Mouse (Mus musculus) hindbrain, postnatal 0 days (tissue): ENCODE data around the gene Tsga10ip. TPM values are rescaled to one million over a fixed set of nuclear protein-coding genes. Genes with fewer than 3 reads are reported as not detected.
"Not testable (repeated sequence)": the region's sequence is repeated elsewhere in the genome, so short reads cannot be mapped to it uniquely, and the experiment has no call there.

Experiments
- ATAC-seq: fragments of 200-750 bp; cut with Nextera tagmentation; 2 replicates; pipeline ENCODE4 v1.8.0; 2017; ENCODE audit warnings: mild to moderate bottlenecking, moderate TSS enrichment, moderate library complexity
- DNase-seq: peaks from one replicate; pipeline ENCODE4 v3.0.0-alpha.2; 2015; ENCODE audit warnings: low spot score
- H3K27ac ChIP-seq: fragments of 300-500 bp; sonication (generic); 2 replicates; pipeline ENCODE4 v1.5.1; 2014; ENCODE audit warnings: mild to moderate bottlenecking
- H3K27me3 ChIP-seq: fragments of 300-500 bp; sonication (generic); 2 replicates; pipeline ENCODE4 v1.6.1; 2014; ENCODE audit warnings: low read length, mixed read lengths; ENCODE audit not compliant: insufficient read depth
- H3K36me3 ChIP-seq: fragments of 300-500 bp; sonication (generic); 2 replicates; pipeline ENCODE4 v1.6.1; 2014; ENCODE audit warnings: low read length, mixed read lengths; ENCODE audit not compliant: insufficient read depth
- H3K4me1 ChIP-seq: fragments of 300-500 bp; sonication (generic); 2 replicates; pipeline ENCODE4 v1.6.1; 2014; ENCODE audit warnings: antibody characterized with exemption, low read length, mixed read lengths; ENCODE audit not compliant: insufficient read depth
- H3K4me2 ChIP-seq: fragments of 300-500 bp; sonication (generic); 2 replicates; pipeline ENCODE4 v1.6.1; 2014; ENCODE audit warnings: low read depth, mild to moderate bottlenecking, low read length, moderate library complexity, mixed read lengths
- H3K4me3 ChIP-seq: fragments of 300-500 bp; sonication (generic); 2 replicates; pipeline ENCODE4 v1.5.1; 2014; ENCODE audit warnings: low read length
- H3K9ac ChIP-seq: fragments of 300-500 bp; sonication (generic); replicated peaks from 2 replicates; pipeline ENCODE4 v1.6.1; 2014; ENCODE audit warnings: mild to moderate bottlenecking, low read length, moderate library complexity, mixed read lengths
- H3K9me3 ChIP-seq: fragments of 300-500 bp; sonication (generic); 2 replicates; pipeline ENCODE4 v1.6.1; 2016; ENCODE audit warnings: low read length, mixed read lengths
- CTCF ChIP-seq: IDR thresholded peaks from 2 replicates; pipeline ENCODE4 v1.5.1; 2016; ENCODE audit warnings: antibody characterized with exemption, control low read depth, low read depth
- WGBS: fragments of 180-500 bp; shearing (Covaris S2); extraction: QIAGEN DNeasy Blood & Tissue Kit; methylation state at CpG from one replicate; pipeline ENCODE4 v1.1.7; 2014; 5-methylcytosine and 5-hydroxymethylcytosine counted together
- polyA plus RNA-seq: library from polyadenylated mRNA; unstranded; fragments of >200 nt; fragmentation: Nextera tagmentation; extraction: Ambion mirVana; gene quantifications from 2 replicates; pipeline ENCODE4 v1.2.1, GENCODE M21; 2015
- total RNA-seq: library from RNA; depleted of rRNA; stranded (reverse); fragments of >200 nt; gene quantifications from 2 replicates; pipeline ENCODE4 v1.2.3, GENCODE M21; 2014

The Tsga10ip gene
- total and polyA plus RNA-seq, 2 experiments from 2014 or later = not detected

DNA sequence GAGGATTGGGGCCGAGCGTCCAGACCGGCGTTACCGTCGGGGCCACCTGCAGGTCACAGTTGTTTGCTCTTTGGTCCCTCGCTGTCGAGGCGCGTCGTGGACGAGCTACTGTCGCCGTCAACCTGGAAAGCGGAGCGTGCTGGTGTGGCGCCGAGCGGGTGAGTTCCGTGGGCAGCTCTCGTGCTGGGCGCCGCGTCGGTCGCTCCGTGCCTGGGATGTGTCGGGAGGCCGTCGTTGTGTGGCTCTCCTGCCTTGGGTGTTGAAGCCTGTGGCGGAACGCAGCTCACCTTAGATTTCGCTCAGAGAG, 35.3 kb downstream of the Tsga10ip start, which contains the start of gene Banf1:
Gene Banf1, minus strand, starts transcription at position 116 of the 307 bp plus-strand sequence.
- no peaks in the 10 kb centered on the region for H3K9me3 ChIP-seq
- peak within 1 kb of the TSS; percentile 92 for H3K27ac ChIP-seq
- H3K36me3 ChIP-seq = peaks cover 46% of the 10 kb centered on the region
- TF ChIP-seq CTCF = no peak
- no peaks in the 10 kb centered on the region for H3K27me3 ChIP-seq
- no peak for DNase-seq
- peak within 1 kb of the TSS; percentile 95 for H3K4me2 ChIP-seq
- H3K9ac ChIP-seq = peak within 1 kb of the TSS; percentile 75
- H3K4me1 ChIP-seq = peaks cover 14% of the 10 kb centered on the region; the same call in 1 of the 2 replicates
- ATAC-seq = peak; percentile 9; the same call in 1 of the 2 replicates
- WGBS = under 1% methylated on average over 33 of the region's 33 CpGs
- peak within 1 kb of the TSS; percentile 94 for H3K4me3 ChIP-seq

DNA sequence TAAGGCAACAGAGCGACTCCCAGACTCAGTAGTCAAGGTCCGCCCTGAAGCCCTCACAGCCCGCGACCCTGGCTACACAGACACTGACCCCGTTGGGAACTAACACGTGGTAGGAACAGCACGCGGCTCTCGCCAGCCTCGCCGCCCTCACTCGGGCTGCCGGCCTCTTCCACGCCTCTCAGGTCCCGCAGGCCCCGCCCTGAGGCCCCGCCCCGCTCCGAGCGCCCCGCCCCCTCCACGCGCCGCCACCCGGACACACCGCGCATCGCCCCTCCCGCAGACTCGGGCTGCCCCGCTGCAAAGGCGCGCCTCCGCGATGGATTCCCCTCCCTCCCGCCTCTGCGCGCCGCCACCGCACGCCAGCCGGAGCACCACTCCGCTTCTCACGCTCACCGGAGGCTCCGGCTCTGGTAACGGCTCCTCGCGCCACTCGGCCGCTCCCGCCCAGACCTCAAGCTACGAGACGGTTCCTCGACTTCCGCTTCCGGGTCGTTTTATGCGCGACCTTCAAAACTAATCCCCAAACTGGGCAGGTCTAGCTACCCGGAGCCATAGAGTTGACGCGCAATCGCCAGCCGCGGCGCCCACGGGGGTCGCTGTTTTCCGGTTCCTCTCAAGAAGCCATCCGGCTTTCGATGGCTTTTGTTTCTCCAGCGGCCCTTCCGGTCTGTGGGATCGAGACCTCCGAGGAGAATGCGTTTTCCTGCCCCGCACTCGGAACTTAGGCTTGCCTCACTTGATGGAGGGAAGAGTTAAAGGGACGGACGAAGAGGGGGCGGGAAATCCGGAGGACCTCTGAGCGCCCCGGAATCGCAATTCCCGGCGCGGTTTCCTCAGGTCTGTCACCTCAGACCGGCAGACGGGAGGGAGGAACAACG, 35.9 kb downstream of the Tsga10ip start, which contains the start of gene Eif1ad:
Gene Eif1ad, plus strand, starts transcription at position 567 of the 878 bp plus-strand sequence.
- peaks cover 14% of the 10 kb centered on the region; the same call in 1 of the 2 replicates for H3K4me1 ChIP-seq
- peaks cover 42% of the 10 kb centered on the region for H3K36me3 ChIP-seq
- peak within 1 kb of the TSS; percentile 75 for H3K9ac ChIP-seq
- under 1% methylated on average over 88 of the region's 92 CpGs for WGBS
- DNase-seq (peak; percentile 98), ATAC-seq (peak; percentile 96)
- H3K27me3 ChIP-seq = no peaks in the 10 kb centered on the region
- H3K4me3 ChIP-seq = peak within 1 kb of the TSS; percentile 94
- peak; percentile 37; the same call in 1 of the 2 replicates for TF ChIP-seq CTCF
- no peaks in the 10 kb centered on the region for H3K9me3 ChIP-seq
- H3K4me2 ChIP-seq = peak within 1 kb of the TSS; percentile 95
- H3K27ac ChIP-seq = peak within 1 kb of the TSS; percentile 92

DNA sequence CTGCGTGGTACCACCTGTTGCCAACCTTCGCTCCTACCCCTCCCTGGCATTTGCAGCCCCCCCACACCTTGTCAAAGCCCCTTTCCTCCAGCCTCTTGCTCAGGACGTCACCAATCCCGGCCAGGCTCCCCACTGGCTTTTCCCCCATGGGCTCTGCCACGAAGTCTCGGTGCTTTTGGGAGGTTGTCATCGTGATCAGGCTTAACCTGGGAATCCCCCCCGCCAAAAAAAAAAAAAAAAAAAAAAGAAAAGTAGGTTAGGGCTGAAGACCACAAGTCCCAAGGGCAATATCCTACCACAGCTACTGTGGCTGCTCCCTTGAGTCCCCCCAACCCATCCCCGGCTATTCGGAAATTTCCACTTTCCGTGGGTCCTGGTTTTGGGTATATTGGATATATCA, 36.6 kb downstream of the Tsga10ip start:
- WGBS = 16% methylated on average over 11 of the region's 11 CpGs
- peaks cover 14% of the 10 kb centered on the region; the same call in 1 of the 2 replicates for H3K4me1 ChIP-seq

DNA sequence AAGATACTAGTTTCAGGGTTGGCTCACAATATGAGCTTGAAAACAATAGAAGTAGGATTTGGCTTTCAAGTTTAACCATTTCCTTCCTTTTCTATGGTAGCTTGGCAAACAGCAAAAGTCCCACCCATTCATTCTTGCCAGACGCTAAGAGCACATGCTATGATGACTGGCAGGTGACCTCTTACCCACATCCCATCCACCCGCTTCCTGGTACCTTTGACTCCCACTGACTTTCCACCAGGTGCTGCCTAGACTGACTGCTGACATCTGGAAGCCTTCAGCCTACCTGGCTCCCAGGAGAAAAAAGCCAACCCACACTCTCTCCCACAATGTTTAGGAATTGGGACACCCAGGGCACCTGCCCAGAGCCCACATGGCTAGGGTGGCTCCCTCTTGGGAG, 38.2 kb downstream of the Tsga10ip start:
- Histone ChIP-seq H3K4me2 (no peak overlapping the region), H3K9me3 (no peaks in the 10 kb centered on the region), H3K4me1 (peaks cover 14% of the 10 kb centered on the region; the same call in 1 of the 2 replicates), H3K27me3 (no peaks in the 10 kb centered on the region), H3K36me3 (peaks cover 23% of the 10 kb centered on the region), H3K4me3 (no peak overlapping the region), H3K27ac (no peak overlapping the region), H3K9ac (no peak overlapping the region)
- ATAC-seq = no peak
- no peak for TF ChIP-seq CTCF
- 91% methylated on average over 2 of the region's 2 CpGs for WGBS
- no peak for DNase-seq

More for the DNA sequence above, 36.6 kb downstream of the Tsga10ip start:
- Histone ChIP-seq H3K27me3 (no peaks in the 10 kb centered on the region), H3K4me2 (peak overlapping the region; percentile 95), H3K4me3 (peak overlapping the region; percentile 94), H3K27ac (peak overlapping the region; percentile 92), H3K9me3 (no peaks in the 10 kb centered on the region), H3K9ac (peak overlapping the region; percentile 75), H3K36me3 (peaks cover 40% of the 10 kb centered on the region)
- ATAC-seq (no peak; the same call in 1 of the 2 replicates), DNase-seq (no peak)
- TF ChIP-seq CTCF = no peak

DNA sequence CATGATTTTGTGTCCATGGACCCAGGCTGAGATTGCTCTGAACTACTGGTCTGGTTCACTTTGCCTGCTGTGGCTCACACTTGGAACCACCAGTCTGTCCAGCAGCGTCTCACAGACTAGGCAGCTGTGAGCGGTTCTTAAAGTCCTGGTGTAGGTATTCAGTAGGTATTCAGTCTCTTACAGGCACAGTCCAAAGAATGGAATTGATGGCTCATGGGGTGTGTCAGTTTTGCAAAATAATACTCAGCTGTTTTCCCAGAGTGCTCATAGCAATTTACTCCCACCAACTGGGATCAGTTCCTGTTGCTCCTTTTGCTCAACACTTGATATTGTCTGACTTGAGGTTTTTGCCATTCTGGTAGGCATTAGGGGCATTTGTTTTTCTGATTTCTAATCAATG, 40.1 kb downstream of the Tsga10ip start:
- WGBS = 88% methylated on average over 2 of the region's 2 CpGs
- Histone ChIP-seq H3K4me3 (no peak overlapping the region), H3K9me3 (no peaks in the 10 kb centered on the region), H3K36me3 (peaks cover 17% of the 10 kb centered on the region), H3K27ac (no peak overlapping the region), H3K4me2 (no peak overlapping the region), H3K27me3 (no peaks in the 10 kb centered on the region), H3K9ac (no peak overlapping the region), H3K4me1 (peaks cover 6% of the 10 kb centered on the region; the same call in 1 of the 2 replicates)
- ATAC-seq (no peak), DNase-seq (no peak)
- no peak for TF ChIP-seq CTCF

DNA sequence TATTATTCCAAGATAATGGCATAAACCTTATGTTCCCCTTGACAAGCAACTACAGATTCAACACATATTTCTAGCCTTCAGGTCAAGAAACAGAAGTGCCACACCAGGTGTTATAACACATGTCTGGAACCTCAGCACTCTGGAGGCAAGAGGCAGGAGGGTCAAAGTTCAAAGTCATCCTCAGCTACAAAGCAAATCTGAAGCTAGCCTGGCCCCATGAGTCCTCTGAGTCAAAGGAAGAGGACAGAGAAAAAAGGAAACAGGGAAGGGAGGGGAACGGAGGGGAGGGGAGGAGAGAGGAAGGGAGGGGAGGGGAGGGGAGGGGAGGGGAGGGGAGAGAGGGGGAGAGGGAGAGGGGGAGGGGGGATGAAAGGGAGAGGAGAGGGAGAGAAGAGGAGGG, 46.2 kb downstream of the Tsga10ip start:
- no CpG with 5 or more reads among the region's 1 CpGs for WGBS
- no peak overlapping the region for H3K4me3 ChIP-seq
- ATAC-seq = no peak

DNA sequence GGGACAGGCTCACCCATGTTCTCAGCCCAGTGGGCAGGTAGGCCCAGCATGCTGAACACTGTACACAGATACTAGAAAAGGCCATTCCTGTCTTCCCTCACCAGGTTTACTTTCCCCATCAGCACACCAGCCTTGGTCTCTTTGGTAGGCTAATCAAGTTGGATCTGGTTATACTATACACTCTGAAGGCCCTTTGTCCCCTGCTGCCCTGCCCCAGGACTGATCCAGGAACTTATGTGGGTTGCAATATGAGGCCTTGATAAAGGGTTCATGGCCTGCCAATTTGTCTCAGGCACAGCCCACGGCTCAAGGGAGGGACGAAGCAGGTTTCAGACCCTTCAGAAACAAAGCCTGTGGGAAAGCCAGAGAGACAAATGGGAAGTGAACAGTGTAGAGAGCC, 48.7 kb downstream of the Tsga10ip start:
- no peak for DNase-seq
- Histone ChIP-seq H3K4me3 (no peak overlapping the region), H3K27ac (no peak overlapping the region), H3K4me1 (no peaks in the 10 kb centered on the region; the same call in 1 of the 2 replicates), H3K36me3 (no peaks in the 10 kb centered on the region), H3K27me3 (no peaks in the 10 kb centered on the region), H3K9ac (no peak overlapping the region), H3K4me2 (no peak overlapping the region), H3K9me3 (no peaks in the 10 kb centered on the region)
- no peak for ATAC-seq
- WGBS = 79% methylated on average over 2 of the region's 2 CpGs
- TF ChIP-seq CTCF = no peak

More for the DNA sequence above, 46.2 kb downstream of the Tsga10ip start:
- Histone ChIP-seq H3K9ac (no peak overlapping the region), H3K36me3 (no peaks in the 10 kb centered on the region), H3K9me3 (no peaks in the 10 kb centered on the region), H3K4me2 (no peak overlapping the region), H3K27me3 (no peaks in the 10 kb centered on the region), H3K27ac (no peak overlapping the region), H3K4me1 (no peaks in the 10 kb centered on the region)
- DNase-seq = no peak
- TF ChIP-seq CTCF = no peak

DNA sequence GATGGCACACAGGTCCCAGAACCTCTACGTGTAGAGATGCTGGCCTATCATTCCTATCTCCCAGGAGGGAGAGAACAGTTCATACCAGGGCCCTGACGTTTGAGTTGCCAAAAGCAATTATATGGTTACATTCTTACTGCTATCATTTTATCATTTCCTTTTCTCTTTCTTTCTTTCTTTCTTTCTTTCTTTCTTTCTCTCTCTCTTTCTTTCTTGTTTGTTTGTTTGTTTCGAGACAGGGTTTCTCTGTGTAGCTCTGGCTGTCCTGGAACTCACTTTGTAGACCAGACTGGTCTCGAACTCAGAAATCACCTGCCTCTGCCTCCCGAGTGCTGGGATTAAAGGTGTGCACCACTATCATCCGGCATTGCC, 52.8 kb downstream of the Tsga10ip start, which contains the start of gene Cst6:
Gene Cst6, minus strand, starts transcription at position 73 of the 372 bp plus-strand sequence.
- not testable (repeated sequence) for H3K27ac ChIP-seq, H3K9me3 ChIP-seq, DNase-seq, ATAC-seq, H3K27me3 ChIP-seq, H3K36me3 ChIP-seq, H3K4me1 ChIP-seq
- 66% methylated on average over 6 of the region's 6 CpGs for WGBS
- peak within 1 kb of the TSS; percentile 33 for H3K4me3 ChIP-seq
- peak within 1 kb of the TSS; percentile 63 for H3K4me2 ChIP-seq
- peak within 1 kb of the TSS; percentile 56 for H3K9ac ChIP-seq
